Mouse (Mus musculus) forebrain, embryonic 14.5 days (tissue): ENCODE data around the gene Atp9a. TPM values are rescaled to one million over a fixed set of nuclear protein-coding genes. Genes with fewer than 3 reads are reported as not detected.
A peak's percentile ranks its signal among the peaks of the same experiment; 100 is the strongest.

Experiments
- ATAC-seq: fragments of 200-750 bp; cut with Nextera tagmentation; 2 replicates; pipeline ENCODE4 v1.8.0; 2017; ENCODE audit warnings: mild to moderate bottlenecking, moderate library complexity
- DNase-seq: peaks from one replicate; pipeline ENCODE4 v3.0.0-alpha.2; 2015; ENCODE audit warnings: low spot score
- H3K27ac ChIP-seq: fragments of 300-500 bp; sonication (generic); 2 replicates; pipeline ENCODE4 v1.5.1; 2014; ENCODE audit warnings: low read depth, mild to moderate bottlenecking, control low read depth, low read length, moderate library complexity
- H3K27me3 ChIP-seq: fragments of 300-500 bp; sonication (generic); replicated peaks from 2 replicates; pipeline ENCODE4 v1.6.1; 2014; ENCODE audit warnings: low read length, control low read depth, mixed read lengths; ENCODE audit not compliant: control insufficient read depth, insufficient read depth
- H3K36me3 ChIP-seq: fragments of 300-500 bp; sonication (generic); 2 replicates; pipeline ENCODE4 v1.6.1; 2014; ENCODE audit warnings: low read length, control low read depth; ENCODE audit not compliant: control insufficient read depth, insufficient read depth
- H3K4me1 ChIP-seq: fragments of 300-500 bp; sonication (generic); 2 replicates; pipeline ENCODE4 v1.6.1; 2014; ENCODE audit warnings: antibody characterized with exemption, low read length, control low read depth; ENCODE audit not compliant: control insufficient read depth, insufficient read depth
- H3K4me2 ChIP-seq: fragments of 300-500 bp; sonication (generic); 2 replicates; pipeline ENCODE4 v1.6.1; 2014; ENCODE audit warnings: mild to moderate bottlenecking, control low read depth, low read length
- H3K4me3 ChIP-seq: fragments of 300-500 bp; sonication (generic); 2 replicates; pipeline ENCODE4 v1.5.1; 2014; ENCODE audit warnings: low read depth, low read length, control low read depth
- H3K9ac ChIP-seq: fragments of 300-500 bp; sonication (generic); 2 replicates; pipeline ENCODE4 v1.6.1; 2014; ENCODE audit warnings: mild to moderate bottlenecking, low read length, control low read depth, moderate library complexity
- H3K9me3 ChIP-seq: fragments of 300-500 bp; sonication (generic); replicated peaks from 2 replicates; pipeline ENCODE4 v1.6.1; 2016; ENCODE audit warnings: low read length, control low read depth, mixed read lengths; ENCODE audit not compliant: control insufficient read depth
- WGBS: fragments of 180-500 bp; shearing (Covaris S2); extraction: QIAGEN DNeasy Blood & Tissue Kit; methylation state at CpG from one replicate; pipeline ENCODE4 v1.1.7; 2014; 5-methylcytosine and 5-hydroxymethylcytosine counted together
- polyA plus RNA-seq: library from polyadenylated mRNA; unstranded; fragments of >200 nt; fragmentation: Nextera tagmentation; extraction: Ambion mirVana; gene quantifications from 2 replicates; pipeline ENCODE4 v1.2.1, GENCODE M21; 2014

The Atp9a gene
- polyA plus RNA-seq, 1 experiment from 2014 or later: 42.4 TPM

- Histone ChIP-seq H3K4me1 (no peaks in the 10 kb centered on the region), H3K27me3 (no peaks in the 10 kb centered on the region), H3K9ac (no peak overlapping the region), H3K9me3 (no peaks in the 10 kb centered on the region), H3K36me3 (peaks cover 63% of the 10 kb centered on the region), H3K4me2 (no peak overlapping the region), H3K27ac (no peak overlapping the region), H3K4me3 (no peak overlapping the region)
- DNase-seq (no peak), ATAC-seq (no peak)
- WGBS: 87% methylated on average over 8 of the region's 8 CpGs
Measured at GRCm38 (mm10) chr2:168648171-168648570, 94.0 kb downstream of the Atp9a start.

- no peaks in the 10 kb centered on the region for H3K4me1 ChIP-seq
- no peaks in the 10 kb centered on the region for H3K9me3 ChIP-seq
- H3K36me3 ChIP-seq: peaks cover 64% of the 10 kb centered on the region
- H3K4me2 ChIP-seq: no peak overlapping the region
- H3K9ac ChIP-seq: no peak overlapping the region
- no peaks in the 10 kb centered on the region for H3K27me3 ChIP-seq
- no peak overlapping the region for H3K4me3 ChIP-seq
- WGBS: 7% methylated on average over 6 of the region's 6 CpGs
- DNase-seq (peak; percentile 72), ATAC-seq (no peak)
- no peak overlapping the region for H3K27ac ChIP-seq
Measured at GRCm38 (mm10) chr2:168644855-168645254, 97.4 kb downstream of the Atp9a start.

GRCm38 (mm10) chr2:168643524-168644177 is 98.6 kb downstream of the Atp9a start:
- WGBS: 77% methylated on average over 20 of the region's 20 CpGs
- Histone ChIP-seq H3K4me1 (no peaks in the 10 kb centered on the region), H3K36me3 (peaks cover 65% of the 10 kb centered on the region)

GRCm38 (mm10) chr2:168642187-168642586 is 100.0 kb downstream of the Atp9a start:
- no peaks in the 10 kb centered on the region for H3K9me3 ChIP-seq
- H3K27ac ChIP-seq: peak overlapping the region; percentile 60; the same call in 1 of the 2 replicates
- H3K27me3 ChIP-seq: no peaks in the 10 kb centered on the region
- ATAC-seq: peak; percentile 71
- peak; percentile 71 for DNase-seq
- peaks cover 63% of the 10 kb centered on the region for H3K36me3 ChIP-seq
- no peak overlapping the region for H3K9ac ChIP-seq
- no peak overlapping the region for H3K4me2 ChIP-seq
- H3K4me3 ChIP-seq: no peak overlapping the region
- 15% methylated on average over 11 of the region's 11 CpGs for WGBS
- no peaks in the 10 kb centered on the region for H3K4me1 ChIP-seq

More at GRCm38 (mm10) chr2:168643524-168644177, 98.6 kb downstream of the Atp9a start:
- H3K4me2 ChIP-seq: no peak overlapping the region
- ATAC-seq (no peak), DNase-seq (no peak)
- no peak overlapping the region for H3K9ac ChIP-seq
- no peak overlapping the region for H3K27ac ChIP-seq
- H3K4me3 ChIP-seq: no peak overlapping the region
- H3K9me3 ChIP-seq: no peaks in the 10 kb centered on the region
- no peaks in the 10 kb centered on the region for H3K27me3 ChIP-seq

DNA sequence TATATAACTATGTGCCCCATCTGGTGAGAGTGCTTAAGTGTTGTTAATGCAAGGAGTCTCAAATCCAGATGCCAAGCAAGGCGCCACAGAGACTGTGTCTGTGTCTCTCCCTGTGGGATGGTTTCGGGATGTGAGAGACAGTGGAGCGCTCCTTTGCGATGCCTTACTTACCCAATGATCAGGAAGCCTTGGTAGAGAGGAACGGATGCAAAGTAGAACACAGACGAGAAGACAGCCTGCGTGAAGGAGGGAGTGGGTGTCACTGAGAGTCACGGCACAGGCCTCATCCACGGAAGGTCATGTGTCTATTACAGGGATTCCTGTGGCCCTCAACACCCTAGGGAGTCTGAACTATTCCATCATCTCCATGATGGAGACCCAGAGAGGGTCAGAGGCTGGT is 101.7 kb downstream of the Atp9a start:
- H3K4me1 ChIP-seq: no peaks in the 10 kb centered on the region
- DNase-seq: no peak
- H3K9me3 ChIP-seq: no peaks in the 10 kb centered on the region
- no peak overlapping the region for H3K27ac ChIP-seq
- no peak overlapping the region for H3K4me3 ChIP-seq
- 95% methylated on average over 9 of the region's 9 CpGs for WGBS
- H3K4me2 ChIP-seq: no peak overlapping the region
- H3K27me3 ChIP-seq: no peaks in the 10 kb centered on the region
- peaks cover 59% of the 10 kb centered on the region for H3K36me3 ChIP-seq
- ATAC-seq: no peak
- no peak overlapping the region for H3K9ac ChIP-seq

DNA sequence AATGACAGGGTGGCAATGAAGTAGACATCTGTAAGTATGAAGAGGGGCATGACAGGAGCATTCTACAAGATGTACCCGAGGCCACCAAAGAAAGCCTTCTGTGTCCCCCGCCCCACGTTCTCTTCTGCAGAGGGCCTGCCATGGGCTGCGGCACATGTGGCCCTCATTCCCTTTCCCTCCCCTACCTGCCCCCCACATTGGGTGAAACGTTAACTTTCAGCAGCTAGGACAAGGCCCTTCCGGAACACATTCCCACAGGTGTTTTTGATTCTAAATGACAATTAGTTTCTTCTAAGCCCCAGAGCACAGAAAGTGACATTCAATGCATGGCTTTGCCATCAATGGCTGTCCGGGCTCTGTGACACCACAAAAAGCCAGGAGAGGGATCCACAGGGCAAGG is 107.3 kb downstream of the Atp9a start:
- H3K27me3 ChIP-seq: no peaks in the 10 kb centered on the region
- no peaks in the 10 kb centered on the region for H3K9me3 ChIP-seq
- ATAC-seq (no peak), DNase-seq (no peak)
- no peaks in the 10 kb centered on the region for H3K4me1 ChIP-seq
- H3K4me2 ChIP-seq: no peak overlapping the region
- 84% methylated on average over 7 of the region's 7 CpGs for WGBS
- no peak overlapping the region for H3K27ac ChIP-seq
- H3K9ac ChIP-seq: no peak overlapping the region
- no peak overlapping the region for H3K4me3 ChIP-seq
- peaks cover 53% of the 10 kb centered on the region for H3K36me3 ChIP-seq

DNA sequence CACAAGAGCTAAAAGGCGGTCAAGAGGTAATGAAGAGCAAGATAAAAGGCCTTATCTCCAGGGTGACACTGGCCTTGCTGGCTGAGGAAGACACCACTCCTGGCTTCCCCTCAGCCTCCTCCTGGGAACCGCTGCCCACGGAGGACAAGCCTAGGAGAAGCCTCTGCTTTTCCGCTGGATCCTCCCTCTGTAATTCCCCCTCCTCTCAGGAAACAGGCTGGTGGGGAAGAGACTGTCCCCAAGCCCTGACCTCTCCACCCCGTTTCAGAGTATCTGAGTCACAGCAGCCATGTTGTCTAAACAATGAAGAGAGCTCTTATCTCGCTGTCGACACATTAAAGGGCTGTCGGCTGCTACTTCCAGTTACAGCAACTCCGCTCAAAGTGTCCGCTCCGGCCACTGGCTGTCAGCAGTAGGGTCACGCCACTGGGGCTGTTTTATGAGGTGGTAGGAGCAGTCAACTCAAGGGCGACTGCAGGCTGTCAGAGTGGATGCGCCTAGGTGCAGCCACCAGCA is 108.8 kb downstream of the Atp9a start:
- ATAC-seq: no peak
- H3K36me3 ChIP-seq: peaks cover 40% of the 10 kb centered on the region
- 68% methylated on average over 14 of the region's 14 CpGs for WGBS
- no peaks in the 10 kb centered on the region for H3K4me1 ChIP-seq
- H3K4me3 ChIP-seq: no peak overlapping the region
- no peak overlapping the region for H3K27ac ChIP-seq
- no peak overlapping the region for H3K4me2 ChIP-seq
- DNase-seq: no peak
- no peaks in the 10 kb centered on the region for H3K9me3 ChIP-seq
- no peak overlapping the region for H3K9ac ChIP-seq
- H3K27me3 ChIP-seq: no peaks in the 10 kb centered on the region

- Histone ChIP-seq H3K4me3 (no peak overlapping the region), H3K9me3 (no peaks in the 10 kb centered on the region), H3K27me3 (no peaks in the 10 kb centered on the region), H3K9ac (no peak overlapping the region), H3K4me2 (no peak overlapping the region), H3K27ac (no peak overlapping the region), H3K36me3 (peaks cover 33% of the 10 kb centered on the region), H3K4me1 (no peaks in the 10 kb centered on the region)
- ATAC-seq (no peak), DNase-seq (no peak)
- WGBS: 83% methylated on average over 6 of the region's 6 CpGs
Measured at GRCm38 (mm10) chr2:168632543-168632942, 109.7 kb downstream of the Atp9a start.

DNA sequence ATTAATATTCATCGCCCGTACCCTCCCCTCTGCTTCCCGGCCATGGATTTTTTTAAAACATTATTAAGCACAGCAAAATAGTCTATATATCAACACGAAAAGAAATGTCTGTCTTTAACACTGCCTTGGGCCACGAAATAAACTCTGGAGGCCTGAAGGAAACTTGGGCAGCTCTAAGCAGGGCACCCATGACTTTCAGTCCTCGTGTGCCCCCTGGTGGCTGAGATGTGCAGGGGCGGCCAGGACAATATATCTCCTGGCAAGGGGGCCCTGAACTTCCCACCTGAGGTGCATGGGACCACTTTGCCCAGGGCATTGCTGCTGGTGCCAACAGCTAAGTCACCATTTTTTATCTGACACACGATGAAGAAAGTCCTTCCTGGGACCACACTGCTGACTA is 113.4 kb downstream of the Atp9a start:
- peak; percentile 70 for ATAC-seq
- H3K27me3 ChIP-seq: no peaks in the 10 kb centered on the region

More for the DNA sequence above, 113.4 kb downstream of the Atp9a start:
- Histone ChIP-seq H3K4me3 (no peak overlapping the region), H3K9me3 (no peaks in the 10 kb centered on the region), H3K4me1 (peaks cover 8% of the 10 kb centered on the region; the same call in 1 of the 2 replicates), H3K9ac (no peak overlapping the region), H3K36me3 (peaks cover 11% of the 10 kb centered on the region), H3K4me2 (no peak overlapping the region), H3K27ac (no peak overlapping the region)
- peak; percentile 84 for DNase-seq
- WGBS: 30% methylated on average over 8 of the region's 8 CpGs
